ENCODE assay signal across 21 mouse cellular contexts in genomic region chr9:117692486-117692885, GRCm38 (mm10).
DNase-seq lines count a peak whose midpoint lies in the region; ATAC-seq and TF ChIP-seq lines count a peak whose summit lies in the region.
"Had no signal": no experiment of that assay in that cellular context is flagged by ENCODE, and none has a peak within 500 bp of the region (broad histone marks: within the 10 kb centered on the region; RNA-seq: fewer than 3 reads in every experiment).

No protein-coding gene starts in this region.

- no peaks in the 10 kb centered on the region; the same call in 1 of the 2 replicates for H3K9me3 ChIP-seq in midbrain, embryonic 11.5 days (ENCODE audit: control insufficient read depth, low read length)
- no peaks in the 10 kb centered on the region for H3K9me3 ChIP-seq in midbrain, embryonic 15.5 days
- no peaks in the 10 kb centered on the region; the same call in 1 of the 2 replicates for H3K9me3 ChIP-seq in intestine, postnatal 0 days (ENCODE audit: control insufficient read depth)
- no peaks in the 10 kb centered on the region for H3K9me3 ChIP-seq in hindbrain, embryonic 16.5 days (ENCODE audit: control insufficient read depth, low read length)
- H3K9me3 ChIP-seq: forebrain, embryonic 13.5 days; lung, embryonic 15.5 days had no signal

- H3K27ac ChIP-seq in midbrain, embryonic 11.5 days (ENCODE audit: low read depth, low read length) = no peak overlapping the region
- no peak overlapping the region for H3K27ac ChIP-seq in midbrain, embryonic 15.5 days
- H3K27ac ChIP-seq in intestine, postnatal 0 days (ENCODE audit: low read depth, low read length) = no peak overlapping the region
- no peak overlapping the region for H3K27ac ChIP-seq in hindbrain, embryonic 16.5 days (ENCODE audit: low read depth, low read length)
- H3K27ac ChIP-seq: forebrain, embryonic 13.5 days; hindbrain, embryonic 10.5 days; liver, embryonic 14.5 days; lung, embryonic 15.5 days had no signal

- peak; percentile 30 for DNase-seq in adrenal gland, postnatal 14 days
- no peak for DNase-seq in adrenal gland, postnatal 10 days
- DNase-seq in midbrain, embryonic 11.5 days (ENCODE audit: low spot score, missing footprints) = peak; percentile 78
- peak; percentile 20 to 47 for DNase-seq in adrenal gland, postnatal 36 days
- DNase-seq in frontal cortex, postnatal 25 days (ENCODE audit: low spot score in 2 of 2) = no peak
- DNase-seq: cerebellum, postnatal 10 days; gastrocnemius, postnatal 36 days; kidney, adult 2 months; kidney, postnatal 10 days; lung, postnatal 4 days; midbrain, embryonic 14.5 days; right cerebral cortex, postnatal 14 days; spleen, adult 18-20 months; thymus, postnatal 25 days had no signal

- 0 out of 2 replicates have a peak, but pooled peaks have one; percentile 9 for ATAC-seq in midbrain, embryonic 11.5 days (ENCODE audit: low FRiP score)
- no peak for ATAC-seq in midbrain, embryonic 15.5 days (replicated peaks)
- ATAC-seq in intestine, postnatal 0 days = no peak
- ATAC-seq in hindbrain, embryonic 16.5 days = no peak
- ATAC-seq: forebrain, embryonic 13.5 days had no signal

- 36% methylated on average over 9 of the region's 9 CpGs for WGBS in midbrain, embryonic 11.5 days
- WGBS in midbrain, embryonic 15.5 days = 22% methylated on average over 9 of the region's 9 CpGs
- WGBS in intestine, postnatal 0 days = 82% methylated on average over 9 of the region's 9 CpGs
- 51% methylated on average over 9 of the region's 9 CpGs for WGBS in hindbrain, embryonic 16.5 days

- no peaks in the 10 kb centered on the region for H3K36me3 ChIP-seq in midbrain, embryonic 11.5 days (ENCODE audit: control insufficient read depth, insufficient read depth, low read length)
- no peaks in the 10 kb centered on the region for H3K36me3 ChIP-seq in midbrain, embryonic 15.5 days (replicated peaks)
- no peaks in the 10 kb centered on the region for H3K36me3 ChIP-seq in intestine, postnatal 0 days (ENCODE audit: control insufficient read depth, insufficient read depth)
- H3K36me3 ChIP-seq in hindbrain, embryonic 16.5 days (ENCODE audit: control insufficient read depth, insufficient read depth, low read length) = no peaks in the 10 kb centered on the region
- H3K36me3 ChIP-seq: hindbrain, embryonic 10.5 days; lung, embryonic 15.5 days had no signal

- no peak overlapping the region for H3K4me3 ChIP-seq in midbrain, embryonic 11.5 days (ENCODE audit: low read depth, low read length)
- no peak overlapping the region for H3K4me3 ChIP-seq in midbrain, embryonic 15.5 days
- H3K4me3 ChIP-seq in intestine, postnatal 0 days (ENCODE audit: low read depth, low read length) = no peak overlapping the region
- H3K4me3 ChIP-seq in hindbrain, embryonic 16.5 days (ENCODE audit: low read length) = no peak overlapping the region
- H3K4me3 ChIP-seq: forebrain, embryonic 13.5 days; hindbrain, embryonic 10.5 days; lung, embryonic 15.5 days had no signal

- no peak for TF ChIP-seq CTCF in intestine, postnatal 0 days (IDR thresholded peaks at IDR 0.05; ENCODE audit: low read depth)

- no peak overlapping the region for H3K4me2 ChIP-seq in midbrain, embryonic 11.5 days
- H3K4me2 ChIP-seq in midbrain, embryonic 15.5 days = no peak overlapping the region
- no peak overlapping the region for H3K4me2 ChIP-seq in intestine, postnatal 0 days (replicated peaks; ENCODE audit: low read depth)
- no peak overlapping the region for H3K4me2 ChIP-seq in hindbrain, embryonic 16.5 days (ENCODE audit: low read length)
- H3K4me2 ChIP-seq: forebrain, embryonic 13.5 days; lung, embryonic 15.5 days had no signal

- no peak overlapping the region for H3K9ac ChIP-seq in midbrain, embryonic 11.5 days (ENCODE audit: low read length)
- H3K9ac ChIP-seq in midbrain, embryonic 15.5 days = no peak overlapping the region
- no peak overlapping the region for H3K9ac ChIP-seq in intestine, postnatal 0 days (ENCODE audit: low read depth, low read length)
- no peak overlapping the region for H3K9ac ChIP-seq in hindbrain, embryonic 16.5 days (ENCODE audit: low read depth, low read length)
- H3K9ac ChIP-seq: forebrain, embryonic 13.5 days; liver, embryonic 14.5 days; lung, embryonic 15.5 days had no signal

- H3K4me1 ChIP-seq in midbrain, embryonic 11.5 days (ENCODE audit: control insufficient read depth, insufficient read depth, low read length) = no peaks in the 10 kb centered on the region
- no peaks in the 10 kb centered on the region for H3K4me1 ChIP-seq in midbrain, embryonic 15.5 days
- no peaks in the 10 kb centered on the region for H3K4me1 ChIP-seq in intestine, postnatal 0 days (replicated peaks; ENCODE audit: control insufficient read depth, insufficient read depth, low read length)
- H3K4me1 ChIP-seq in hindbrain, embryonic 16.5 days (ENCODE audit: control insufficient read depth, insufficient read depth, low read depth, low read length) = no peaks in the 10 kb centered on the region
- H3K4me1 ChIP-seq: forebrain, embryonic 13.5 days; lung, embryonic 15.5 days had no signal

- H3K27me3 ChIP-seq in midbrain, embryonic 11.5 days (ENCODE audit: control insufficient read depth, insufficient read depth, low read length) = no peaks in the 10 kb centered on the region
- H3K27me3 ChIP-seq in midbrain, embryonic 15.5 days (replicated peaks) = no peaks in the 10 kb centered on the region
- H3K27me3 ChIP-seq in intestine, postnatal 0 days (replicated peaks; ENCODE audit: control insufficient read depth, insufficient read depth, low read length) = no peaks in the 10 kb centered on the region
- H3K27me3 ChIP-seq in hindbrain, embryonic 16.5 days (replicated peaks; ENCODE audit: control insufficient read depth, insufficient read depth, low read length) = no peaks in the 10 kb centered on the region
- H3K27me3 ChIP-seq: forebrain, embryonic 13.5 days; lung, embryonic 15.5 days had no signal

Comparison
In these comparisons a context has a peak if more than half of its experiments do, and no peak if none do; other contexts are left out.
1. DNase-seq: peak in adrenal gland, postnatal 14 days (single experiment), midbrain, embryonic 11.5 days (single experiment) and adrenal gland, postnatal 36 days (2 of 2); none in adrenal gland, postnatal 10 days (single experiment) and frontal cortex, postnatal 25 days (0 of 2).